Mouse (Mus musculus): Measurements from ENCODE around the gene Hacd3.

DNA sequence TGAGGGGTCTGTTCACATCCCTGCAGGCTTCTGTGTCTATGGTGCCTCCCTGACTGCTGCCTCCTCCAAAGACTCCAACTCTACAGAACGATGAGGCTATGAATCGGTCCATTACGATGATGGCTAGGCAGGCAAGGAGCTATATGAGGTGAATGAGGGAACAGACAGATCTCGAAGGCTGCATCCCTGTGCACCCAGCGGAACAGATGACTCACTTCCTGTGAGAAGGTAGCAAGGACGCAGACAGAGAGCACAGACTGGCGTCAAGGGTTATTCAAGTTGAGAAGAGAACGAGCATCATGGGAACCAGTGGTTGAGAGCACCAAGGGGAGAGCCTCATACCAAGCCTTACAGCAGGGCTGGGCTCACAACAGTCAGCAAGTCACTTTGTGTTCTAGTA, 10.9 kb downstream of the Hacd3 start:
- TF ChIP-seq CTCF (IDR thresholded peaks at IDR 0.05; ENCODE audit: control insufficient read depth, insufficient read depth, insufficient replicate concordance, low read depth, low read length) = no peak
- TF ChIP-seq POLR2A (IDR thresholded peaks at IDR 0.05; ENCODE audit: control insufficient read depth, low read depth, low read length) = no peak

All from testis, adult 2 months (tissue).